Mouse (Mus musculus): ENCODE data around the gene E030018B13Rik.

- TF ChIP-seq JUND (IDR thresholded peaks at IDR 0.05; ENCODE audit: low read depth, low read length) (no peak), E2F4 (IDR thresholded peaks at IDR 0.05; ENCODE audit: borderline replicate concordance, low read depth, low read length) (no peak), GABPA (IDR thresholded peaks at IDR 0.05; ENCODE audit: low read depth, low read length) (no peak), RCOR1 (IDR thresholded peaks at IDR 0.05; ENCODE audit: low read depth, low read length) (no peak), MAZ (IDR thresholded peaks at IDR 0.05; ENCODE audit: low read depth, low read length) (no peak)
Measured at GRCm38 (mm10) chr7:63895223-63895622, 21.4 kb upstream of the E030018B13Rik start.

All from MEL (cell line).